Mouse (Mus musculus) midbrain, embryonic 11.5 days (tissue): ENCODE results near the gene Mcm2. TPM values are rescaled to one million over a fixed set of nuclear protein-coding genes. Genes with fewer than 3 reads are reported as not detected.

Source experiments
- ATAC-seq: fragments of 200-750 bp; cut with Nextera tagmentation; 2 replicates; pipeline ENCODE4 v1.8.0; 2017; ENCODE audit warnings: moderate TSS enrichment, moderate library complexity; ENCODE audit not compliant: low FRiP score
- DNase-seq: peaks from one replicate; pipeline ENCODE4 v3.0.0; 2015; ENCODE audit warnings: low spot score; ENCODE audit errors: missing footprints
- H3K27ac ChIP-seq: fragments of 300-500 bp; sonication (generic); 2 replicates; pipeline ENCODE4 v1.5.1; 2014; ENCODE audit warnings: low read depth, low read length
- H3K27me3 ChIP-seq: fragments of 300-500 bp; sonication (generic); 2 replicates; pipeline ENCODE4 v1.6.1; 2014; ENCODE audit warnings: mild to moderate bottlenecking, low read length, moderate library complexity, mixed read lengths; ENCODE audit not compliant: control insufficient read depth, insufficient read depth
- H3K36me3 ChIP-seq: fragments of 300-500 bp; sonication (generic); 2 replicates; pipeline ENCODE4 v1.6.1; 2014; ENCODE audit warnings: mild to moderate bottlenecking, low read length, moderate library complexity, mixed read lengths; ENCODE audit not compliant: control insufficient read depth, insufficient read depth
- H3K4me1 ChIP-seq: fragments of 300-500 bp; sonication (generic); 2 replicates; pipeline ENCODE4 v1.6.1; 2014; ENCODE audit warnings: low read length; ENCODE audit not compliant: control insufficient read depth, insufficient read depth
- H3K4me2 ChIP-seq: fragments of 300-500 bp; sonication (generic); 2 replicates; pipeline ENCODE4 v1.6.1; 2014; ENCODE audit warnings: mild to moderate bottlenecking, moderate library complexity
- H3K4me3 ChIP-seq: fragments of 300-500 bp; sonication (generic); 2 replicates; pipeline ENCODE4 v1.5.1; 2014; ENCODE audit warnings: low read depth, low read length
- H3K9ac ChIP-seq: fragments of 300-500 bp; sonication (generic); 2 replicates; pipeline ENCODE4 v1.6.1; 2014; ENCODE audit warnings: low read length
- H3K9me3 ChIP-seq: fragments of 300-500 bp; sonication (generic); 2 replicates; pipeline ENCODE4 v1.6.1; 2016; ENCODE audit warnings: low read length; ENCODE audit not compliant: control insufficient read depth
- WGBS: fragments of 180-500 bp; shearing (Covaris S2); extraction: QIAGEN DNeasy Blood & Tissue Kit; methylation state at CpG from one replicate; pipeline ENCODE4 v1.1.7; 2014; 5-methylcytosine and 5-hydroxymethylcytosine counted together
- polyA plus RNA-seq: library from polyadenylated mRNA; unstranded; fragments of >200 nt; fragmentation: Nextera tagmentation; extraction: Ambion mirVana; gene quantifications from 2 replicates; pipeline ENCODE4 v1.2.1, GENCODE M21; 2014

Mcm2 gene
- polyA plus RNA-seq, 1 experiment from 2014 or later, result 212 TPM

- Histone ChIP-seq H3K27ac (no peak overlapping the region), H3K4me3 (no peak overlapping the region), H3K4me1 (no peaks in the 10 kb centered on the region), H3K9ac (no peak overlapping the region), H3K27me3 (no peaks in the 10 kb centered on the region), H3K9me3 (no peaks in the 10 kb centered on the region), H3K4me2 (no peak overlapping the region), H3K36me3 (no peaks in the 10 kb centered on the region)
- no peak for ATAC-seq
- DNase-seq, result no peak
- 79% methylated on average over 5 of the region's 5 CpGs for WGBS
Observed at GRCm38 (mm10) chr6:88854509-88854908, 44.1 kb downstream of the Mcm2 start.

GRCm38 (mm10) chr6:88850034-88850433 is 48.5 kb downstream of the Mcm2 start:
- Histone ChIP-seq H3K9me3 (no peaks in the 10 kb centered on the region), H3K4me3 (no peak overlapping the region), H3K36me3 (no peaks in the 10 kb centered on the region), H3K9ac (no peak overlapping the region), H3K4me2 (no peak overlapping the region), H3K27ac (no peak overlapping the region), H3K27me3 (no peaks in the 10 kb centered on the region), H3K4me1 (no peaks in the 10 kb centered on the region)
- WGBS, result 92% methylated on average over 7 of the region's 7 CpGs
- ATAC-seq (no peak), DNase-seq (no peak)

- no peak for DNase-seq
- H3K27ac ChIP-seq, result no peak overlapping the region
- no peaks in the 10 kb centered on the region for H3K4me1 ChIP-seq
- 0 out of 2 replicates have a peak, but pooled peaks have one; percentile 9 for ATAC-seq
- H3K36me3 ChIP-seq, result no peaks in the 10 kb centered on the region
- H3K27me3 ChIP-seq, result no peaks in the 10 kb centered on the region
- no peaks in the 10 kb centered on the region for H3K9me3 ChIP-seq
- H3K4me3 ChIP-seq, result no peak overlapping the region
- WGBS, result 48% methylated on average over 4 of the region's 4 CpGs
- H3K9ac ChIP-seq, result no peak overlapping the region
- H3K4me2 ChIP-seq, result no peak overlapping the region
Observed at GRCm38 (mm10) chr6:88849270-88849669, 49.3 kb downstream of the Mcm2 start.

GRCm38 (mm10) chr6:88847571-88847970 is 51.0 kb downstream of the Mcm2 start:
- 84% methylated on average over 2 of the region's 2 CpGs for WGBS
- ATAC-seq, result no peak
- H3K27ac ChIP-seq, result no peak overlapping the region
- DNase-seq, result no peak
- H3K4me2 ChIP-seq, result no peak overlapping the region
- no peaks in the 10 kb centered on the region for H3K9me3 ChIP-seq
- no peak overlapping the region for H3K9ac ChIP-seq
- no peaks in the 10 kb centered on the region for H3K27me3 ChIP-seq
- no peaks in the 10 kb centered on the region for H3K36me3 ChIP-seq
- H3K4me3 ChIP-seq, result no peak overlapping the region
- peaks cover 5% of the 10 kb centered on the region for H3K4me1 ChIP-seq

- peaks cover 13% of the 10 kb centered on the region for H3K4me1 ChIP-seq
- WGBS, result 84% methylated on average over 7 of the region's 7 CpGs
- no peaks in the 10 kb centered on the region for H3K27me3 ChIP-seq
- DNase-seq (no peak), ATAC-seq (no peak)
- no peak overlapping the region for H3K27ac ChIP-seq
- H3K9me3 ChIP-seq, result no peaks in the 10 kb centered on the region
- H3K4me3 ChIP-seq, result no peak overlapping the region
- no peak overlapping the region for H3K4me2 ChIP-seq
- H3K9ac ChIP-seq, result no peak overlapping the region
- H3K36me3 ChIP-seq, result no peaks in the 10 kb centered on the region
Observed at GRCm38 (mm10) chr6:88844901-88845565, 53.5 kb downstream of the Mcm2 start.

GRCm38 (mm10) chr6:88843781-88844725 is 54.5 kb downstream of the Mcm2 start:
- Histone ChIP-seq H3K4me2 (no peak overlapping the region), H3K27ac (no peak overlapping the region), H3K27me3 (no peaks in the 10 kb centered on the region), H3K4me1 (peaks cover 13% of the 10 kb centered on the region), H3K36me3 (no peaks in the 10 kb centered on the region), H3K4me3 (no peak overlapping the region), H3K9ac (no peak overlapping the region), H3K9me3 (no peaks in the 10 kb centered on the region)
- WGBS, result 73% methylated on average over 9 of the region's 9 CpGs
- no peak for ATAC-seq
- no peak for DNase-seq

GRCm38 (mm10) chr6:88843241-88843640 is 55.3 kb downstream of the Mcm2 start:
- H3K27ac ChIP-seq, result peak overlapping the region; percentile 64; the same call in 1 of the 2 replicates
- ATAC-seq, result no peak
- no peaks in the 10 kb centered on the region for H3K9me3 ChIP-seq
- no peak for DNase-seq
- H3K9ac ChIP-seq, result peak overlapping the region; percentile 65
- 76% methylated on average over 7 of the region's 7 CpGs for WGBS
- peak overlapping the region; percentile 85 for H3K4me3 ChIP-seq
- H3K4me1 ChIP-seq, result peaks cover 13% of the 10 kb centered on the region
- no peaks in the 10 kb centered on the region for H3K27me3 ChIP-seq
- H3K36me3 ChIP-seq, result no peaks in the 10 kb centered on the region
- H3K4me2 ChIP-seq, result peak overlapping the region; percentile 86

GRCm38 (mm10) chr6:88842731-88843151 is 55.8 kb downstream of the Mcm2 start:
- no peak for ATAC-seq
- WGBS, result under 1% methylated on average over 32 of the region's 32 CpGs
- no peaks in the 10 kb centered on the region for H3K36me3 ChIP-seq

More at GRCm38 (mm10) chr6:88842731-88843151, 55.8 kb downstream of the Mcm2 start:
- H3K9me3 ChIP-seq, result no peaks in the 10 kb centered on the region
- peaks cover 13% of the 10 kb centered on the region for H3K4me1 ChIP-seq
- H3K4me2 ChIP-seq, result peak overlapping the region; percentile 86
- H3K4me3 ChIP-seq, result peak overlapping the region; percentile 85
- H3K9ac ChIP-seq, result peak overlapping the region; percentile 65
- DNase-seq, result peak; percentile 94
- H3K27me3 ChIP-seq, result no peaks in the 10 kb centered on the region
- peak overlapping the region; percentile 64 for H3K27ac ChIP-seq
